Mouse (Mus musculus): ENCODE measurements around the gene 4930519G04Rik. TPM values are rescaled to one million over a fixed set of nuclear protein-coding genes. Genes with fewer than 3 reads are reported as not detected.
"Not testable (repeated sequence)": the region's sequence is repeated elsewhere in the genome, so short reads cannot be mapped to it uniquely, and the experiment has no call there.

4930519G04Rik gene
- total RNA-seq (2021) = not detected
- long read RNA-seq, experiment 1 = 0 reads
- long read RNA-seq, experiment 2 = 0 reads

- intact Hi-C loops (cut with DNase I); H3K27ac ChIP-seq: not testable (repeated sequence)
These were observed at the start of gene 4930519G04Rik for GRCm38 (mm10) chr5:114853364-114853763. 4930519G04Rik (plus strand) TSS chr5:114853664.

DNA sequence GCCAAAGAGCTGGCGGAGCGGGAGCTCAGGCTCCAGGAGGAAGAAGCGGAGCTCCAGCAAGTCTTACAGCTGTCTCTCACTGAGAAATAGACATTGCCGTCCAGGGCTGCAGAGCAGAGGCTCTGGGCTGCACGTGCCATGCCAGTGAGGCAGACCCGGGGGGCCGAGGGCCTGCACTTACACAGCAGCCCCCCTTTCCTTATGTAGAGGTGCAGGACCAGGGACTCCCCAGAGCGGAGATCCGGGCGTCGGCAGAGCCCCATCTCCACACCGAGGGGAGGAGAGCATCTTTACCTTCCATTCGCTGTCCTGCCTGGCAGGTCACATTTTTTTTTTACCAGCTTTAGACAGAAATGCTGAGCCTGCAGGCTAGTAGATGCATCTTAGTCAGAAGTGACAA is 49.1 kb upstream of the 4930519G04Rik start:
- intact Hi-C loops (cut with DNase I) = no loop called here
- no peak for TF ChIP-seq CTCF (IDR thresholded peaks at IDR 0.05)
- DNase-seq = no peak
- H3K4me3 ChIP-seq = no peak overlapping the region
- H3K27ac ChIP-seq = no peak overlapping the region; the same call in 1 of the 2 replicates

More at GRCm38 (mm10) chr5:114853364-114853763, at the start of gene 4930519G04Rik:
- not testable (repeated sequence) for DNase-seq, H3K4me3 ChIP-seq

- TF ChIP-seq CTCF (IDR thresholded peaks at IDR 0.05) = peak; percentile 62
- intact Hi-C loops (cut with DNase I) = loop anchor here (5.0 kb wide), 1 partner anchor 33 kb away; the partner anchor contains the start of gene Ankrd13a
- peak overlapping the region; percentile 65 for H3K4me3 ChIP-seq
- peak; percentile 62 for DNase-seq
- peak overlapping the region; percentile 84 for H3K27ac ChIP-seq
These were observed 48.5 kb upstream of the 4930519G04Rik start for GRCm38 (mm10) chr5:114804958-114805357.

GRCm38 (mm10) chr5:114805436-114806350 is 47.8 kb upstream of the 4930519G04Rik start:
- intact Hi-C loops (cut with DNase I) = loop anchor here (5.0 kb wide), 1 partner anchor 33 kb away; the partner anchor contains the start of gene Ankrd13a
- TF ChIP-seq CTCF (IDR thresholded peaks at IDR 0.05) = no peak
- Histone ChIP-seq H3K27ac (peak overlapping the region; percentile 84), H3K4me3 (peak overlapping the region; percentile 65)
- no peak for DNase-seq

DNA sequence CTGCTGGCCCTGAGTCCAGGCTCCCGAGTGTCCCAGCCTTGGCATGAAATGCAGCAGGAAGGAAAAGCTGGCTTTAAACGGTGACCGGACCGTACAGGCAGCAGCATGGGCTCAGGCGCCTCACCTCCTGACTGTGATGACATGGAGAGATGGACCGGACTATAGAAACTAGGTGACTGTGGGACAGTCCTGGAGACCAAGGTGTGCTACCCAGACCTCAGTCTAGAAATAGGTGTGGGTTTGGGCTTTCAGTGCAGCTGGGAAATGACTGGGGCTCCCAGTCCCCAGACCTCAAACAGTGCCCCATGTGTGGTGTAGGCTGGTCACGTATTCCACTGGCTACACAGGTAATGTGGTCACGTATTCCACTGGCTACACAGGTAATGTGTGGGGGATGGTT is 46.8 kb upstream of the 4930519G04Rik start:
- H3K27ac ChIP-seq = peak overlapping the region; percentile 84

DNA sequence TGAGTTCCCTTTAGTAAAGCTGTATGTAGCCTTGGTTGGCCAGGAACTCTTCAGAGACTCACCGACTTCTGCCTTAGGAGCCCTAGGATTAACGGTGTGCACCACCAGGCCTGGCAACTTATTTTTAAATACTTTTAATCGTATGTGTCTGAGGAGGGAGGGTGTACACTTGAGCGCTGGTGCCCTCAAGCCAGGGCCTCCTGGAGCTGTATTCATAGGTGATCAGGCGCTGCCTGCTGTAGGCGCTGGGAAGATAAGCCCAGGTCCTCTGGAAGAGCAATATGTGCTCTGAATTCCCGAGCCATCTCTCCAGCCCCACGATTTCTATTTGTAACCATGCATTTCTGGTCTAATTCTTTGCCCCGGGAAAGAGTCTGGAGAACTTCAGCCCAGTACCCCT is 46.4 kb upstream of the 4930519G04Rik start:
- Histone ChIP-seq H3K4me3 (no peak overlapping the region), H3K27ac (peak overlapping the region; percentile 84)
- DNase-seq = no peak
- intact Hi-C loops (cut with DNase I) = loop anchor here (5.0 kb wide), 1 partner anchor 35 kb away; the partner anchor contains the start of gene Ankrd13a
- TF ChIP-seq CTCF (IDR thresholded peaks at IDR 0.05) = no peak

More for the DNA sequence above, 46.8 kb upstream of the 4930519G04Rik start:
- no peak for DNase-seq
- peak overlapping the region; percentile 65 for H3K4me3 ChIP-seq
- intact Hi-C loops (cut with DNase I) = loop anchor here (5.0 kb wide), 1 partner anchor 34 kb away; the partner anchor contains the start of gene Ankrd13a
- no peak for TF ChIP-seq CTCF (IDR thresholded peaks at IDR 0.05)

DNA sequence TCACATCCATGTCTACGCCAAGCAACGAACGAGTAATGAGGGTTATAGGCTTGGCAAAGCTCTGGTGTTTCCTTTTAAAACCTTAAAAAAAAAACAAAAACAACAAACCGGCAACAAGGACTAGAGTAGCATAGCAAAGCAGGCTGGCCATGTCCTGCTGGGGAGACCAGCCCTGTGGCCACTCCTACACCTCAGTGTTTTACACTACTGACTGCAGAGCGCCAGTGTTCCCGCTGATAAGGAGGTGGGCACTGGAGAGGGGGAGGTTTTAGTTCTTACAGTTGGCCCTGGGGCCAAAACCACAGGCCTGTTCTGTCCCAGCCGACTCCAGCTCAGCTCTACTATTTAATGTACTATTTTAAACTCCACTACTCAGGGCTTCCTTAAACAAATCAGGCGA is 46.0 kb upstream of the 4930519G04Rik start:
- intact Hi-C loops (cut with DNase I) = loop anchor here (5.0 kb wide), 1 partner anchor 35 kb away; the partner anchor contains the start of gene Ankrd13a
- TF ChIP-seq CTCF (IDR thresholded peaks at IDR 0.05) = no peak
- no peak overlapping the region for H3K4me3 ChIP-seq

DNA sequence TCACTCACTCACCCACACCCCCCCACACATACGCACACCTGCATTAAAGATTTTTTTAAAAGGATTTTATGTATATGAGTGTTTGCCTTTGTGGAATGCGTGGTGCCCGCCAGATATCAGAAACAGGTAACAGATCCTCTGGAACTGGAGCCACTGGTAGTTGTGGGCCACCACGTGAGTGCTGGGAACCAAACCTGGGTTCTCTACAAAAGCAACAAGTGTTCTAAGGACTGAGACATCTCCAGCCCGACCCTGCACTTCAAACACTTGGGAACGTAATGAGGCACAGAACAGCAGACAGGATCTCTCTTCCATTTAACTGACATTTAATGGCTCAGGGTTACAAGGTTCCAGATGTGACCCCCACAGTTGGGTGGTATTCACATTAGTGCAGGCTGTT is 45.6 kb upstream of the 4930519G04Rik start:
- Histone ChIP-seq H3K4me3 (no peak overlapping the region), H3K27ac (no peak overlapping the region)
- no peak for TF ChIP-seq CTCF (IDR thresholded peaks at IDR 0.05)
- intact Hi-C loops (cut with DNase I) = loop anchor here (5.0 kb wide), 1 partner anchor 36 kb away; the partner anchor contains the start of gene Ankrd13a
- no peak for DNase-seq

More for the DNA sequence above, 46.0 kb upstream of the 4930519G04Rik start:
- no peak for DNase-seq
- H3K27ac ChIP-seq = no peak overlapping the region

DNA sequence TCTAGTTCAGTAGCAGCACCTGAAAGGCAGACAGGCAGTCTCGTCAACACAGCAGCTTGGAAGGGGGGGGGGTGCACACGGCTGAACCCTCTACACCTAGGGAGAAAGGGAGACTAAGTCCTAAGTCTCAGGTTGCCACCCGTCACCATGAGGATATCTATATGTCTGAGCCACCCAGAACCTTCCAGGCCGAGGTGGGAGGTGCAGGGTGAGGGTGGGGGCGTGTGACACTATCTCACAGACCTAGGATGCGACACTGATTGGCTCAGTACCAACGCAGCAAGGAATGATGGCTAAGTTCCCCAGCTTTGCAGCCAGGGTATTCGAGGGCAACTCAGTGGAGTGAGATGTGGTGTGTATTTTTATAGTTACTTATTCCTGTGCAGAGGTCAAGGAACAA is 45.1 kb upstream of the 4930519G04Rik start:
- no peak overlapping the region for H3K27ac ChIP-seq
- no peak for TF ChIP-seq CTCF (IDR thresholded peaks at IDR 0.05)
- H3K4me3 ChIP-seq = no peak overlapping the region
- intact Hi-C loops (cut with DNase I) = loop anchor here (5.0 kb wide), 1 partner anchor 36 kb away; the partner anchor contains the start of gene Ankrd13a
- DNase-seq = no peak

DNA sequence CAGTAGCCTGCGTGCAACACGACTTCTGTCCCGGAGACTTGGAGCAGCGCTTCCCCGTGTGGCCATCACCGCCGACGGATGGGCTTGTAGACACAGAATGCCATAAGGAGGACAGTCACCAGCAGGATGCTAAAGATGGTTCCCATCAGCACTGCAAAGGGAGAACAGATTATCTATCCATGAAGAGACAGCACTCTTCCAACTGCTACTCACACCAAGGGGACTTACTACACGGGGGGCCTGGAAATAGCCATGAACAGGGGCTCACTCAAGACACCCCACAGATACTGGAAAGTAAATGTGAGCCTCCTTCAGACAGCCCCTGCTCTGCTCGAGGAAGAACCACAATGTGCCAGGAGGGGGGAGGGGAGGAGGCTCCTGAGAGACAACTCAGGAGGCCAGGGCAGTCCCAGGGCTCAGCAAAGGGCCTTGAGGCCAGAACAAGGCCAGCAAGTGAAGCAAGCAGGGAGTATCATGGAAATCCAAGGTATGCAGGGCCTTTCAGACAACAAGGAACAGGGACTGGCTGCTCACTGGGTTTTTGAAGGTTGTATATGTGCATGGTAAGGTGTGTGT is 44.2 kb upstream of the 4930519G04Rik start:
- Histone ChIP-seq H3K27ac (no peak overlapping the region), H3K4me3 (no peak overlapping the region)
- intact Hi-C loops (cut with DNase I) = loop anchor here (5.0 kb wide), 1 partner anchor 37 kb away; the partner anchor contains the start of gene Ankrd13a
- DNase-seq = no peak
- TF ChIP-seq CTCF (IDR thresholded peaks at IDR 0.05) = no peak

DNA sequence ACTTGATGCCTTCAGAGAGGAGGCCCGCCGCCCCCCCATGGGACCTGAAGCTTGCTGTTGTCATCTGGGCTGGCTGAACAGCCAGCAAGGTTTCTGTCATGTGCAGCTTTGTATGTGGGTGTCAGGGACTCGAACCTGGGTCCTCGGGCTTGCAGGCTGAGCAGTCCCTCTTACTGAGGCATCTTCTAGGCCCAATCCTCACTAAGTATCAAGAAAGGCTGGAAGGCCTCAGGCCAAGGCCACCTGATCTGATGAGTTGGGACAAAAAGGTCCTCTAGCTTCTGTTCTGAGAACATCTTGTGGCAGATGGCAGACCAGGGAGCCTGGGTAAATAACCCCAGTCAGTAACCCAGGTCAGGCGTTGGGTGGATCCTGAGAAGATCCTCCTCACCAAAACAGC is 43.6 kb upstream of the 4930519G04Rik start:
- intact Hi-C loops (cut with DNase I) = loop anchor here (5.0 kb wide), 1 partner anchor 38 kb away; the partner anchor contains the start of gene Ankrd13a

GRCm38 (mm10) chr5:114813525-114814181 is 39.8 kb upstream of the 4930519G04Rik start:
- intact Hi-C loops (cut with DNase I) = no loop called here
- DNase-seq = peak; percentile 89
- Histone ChIP-seq H3K4me3 (peak overlapping the region; percentile 88), H3K27ac (peak overlapping the region; percentile 75)
- no peak for TF ChIP-seq CTCF (IDR thresholded peaks at IDR 0.05)

More for the DNA sequence above, 43.6 kb upstream of the 4930519G04Rik start:
- Histone ChIP-seq H3K4me3 (no peak overlapping the region), H3K27ac (no peak overlapping the region)
- DNase-seq = no peak
- TF ChIP-seq CTCF (IDR thresholded peaks at IDR 0.05) = no peak

Measured in gastrocnemius, adult 2 months (tissue).